Mouse (Mus musculus) forebrain, embryonic 13.5 days (tissue): Measurements from ENCODE around the gene Hcar2. TPM values are rescaled to one million over a fixed set of nuclear protein-coding genes. Genes with fewer than 3 reads are reported as not detected.

Experiments used
- ATAC-seq: fragments of 200-750 bp; cut with Nextera tagmentation; 2 replicates; pipeline ENCODE4 v1.8.0; 2017
- H3K27ac ChIP-seq: fragments of 300-500 bp; sonication (generic); 2 replicates; pipeline ENCODE4 v1.5.1; 2015; ENCODE audit warnings: inconsistent platforms, mild to moderate bottlenecking, moderate library complexity
- H3K27me3 ChIP-seq: fragments of 300-500 bp; sonication (generic); 2 replicates; pipeline ENCODE4 v1.6.1; 2015; ENCODE audit warnings: mild to moderate bottlenecking, inconsistent platforms
- H3K36me3 ChIP-seq: fragments of 300-500 bp; sonication (generic); 2 replicates; pipeline ENCODE4 v1.6.1; 2015; ENCODE audit warnings: mild to moderate bottlenecking, inconsistent platforms; ENCODE audit not compliant: poor library complexity, severe bottlenecking
- H3K4me1 ChIP-seq: fragments of 300-500 bp; sonication (generic); 2 replicates; pipeline ENCODE4 v1.6.1; 2015; ENCODE audit warnings: inconsistent platforms
- H3K4me2 ChIP-seq: fragments of 300-500 bp; sonication (generic); 2 replicates; pipeline ENCODE4 v1.6.1; 2015; ENCODE audit warnings: inconsistent platforms, mild to moderate bottlenecking, moderate library complexity
- H3K4me3 ChIP-seq: fragments of 300-500 bp; sonication (generic); 2 replicates; pipeline ENCODE4 v1.5.1; 2015; ENCODE audit warnings: mild to moderate bottlenecking, inconsistent platforms
- H3K9ac ChIP-seq: fragments of 300-500 bp; sonication (generic); 2 replicates; pipeline ENCODE4 v1.6.1; 2015; ENCODE audit warnings: mild to moderate bottlenecking, inconsistent platforms
- H3K9me3 ChIP-seq: fragments of 300-500 bp; sonication (generic); replicated peaks from 2 replicates; pipeline ENCODE4 v1.6.1; 2016; ENCODE audit warnings: inconsistent platforms
- WGBS: fragments of 180-500 bp; shearing (Covaris S2); methylation state at CpG from one replicate; pipeline ENCODE4 v1.1.7; 2015; 5-methylcytosine and 5-hydroxymethylcytosine counted together
- polyA plus RNA-seq: library from polyadenylated mRNA; unstranded; fragments of >200 nt; fragmentation: Nextera tagmentation; extraction: Ambion mirVana; gene quantifications from 2 replicates; pipeline ENCODE4 v1.2.1, GENCODE M21; 2015

The Hcar2 gene
- not detected in 2 replicates for polyA plus RNA-seq

DNA sequence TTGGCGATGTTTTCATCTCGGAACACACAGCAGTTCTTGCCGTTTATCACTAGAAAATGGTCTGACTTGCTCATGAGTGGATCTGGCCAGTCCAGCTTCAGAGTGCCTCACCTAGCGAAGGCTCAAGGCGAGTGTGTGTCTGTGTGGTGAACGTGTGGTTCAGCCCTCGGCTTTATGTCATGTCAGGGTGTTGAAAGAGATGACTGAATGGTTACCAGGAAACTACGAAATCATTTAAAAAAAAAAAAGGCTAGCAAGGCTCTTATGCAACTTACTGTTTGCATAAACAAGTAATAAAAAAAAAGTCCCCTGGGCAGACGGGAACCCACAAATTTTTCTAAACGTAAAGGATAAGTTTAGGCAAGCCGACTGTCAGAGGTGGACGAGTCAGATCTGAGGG lies at the start of gene Hcar2:
Gene Hcar2, minus strand, starts transcription at position 135 of the 400 bp plus-strand sequence.
- Histone ChIP-seq H3K9me3 (no peaks in the 10 kb centered on the region), H3K9ac (no peak within 1 kb of the TSS)
- WGBS, result 87% methylated on average over 12 of the region's 12 CpGs

DNA sequence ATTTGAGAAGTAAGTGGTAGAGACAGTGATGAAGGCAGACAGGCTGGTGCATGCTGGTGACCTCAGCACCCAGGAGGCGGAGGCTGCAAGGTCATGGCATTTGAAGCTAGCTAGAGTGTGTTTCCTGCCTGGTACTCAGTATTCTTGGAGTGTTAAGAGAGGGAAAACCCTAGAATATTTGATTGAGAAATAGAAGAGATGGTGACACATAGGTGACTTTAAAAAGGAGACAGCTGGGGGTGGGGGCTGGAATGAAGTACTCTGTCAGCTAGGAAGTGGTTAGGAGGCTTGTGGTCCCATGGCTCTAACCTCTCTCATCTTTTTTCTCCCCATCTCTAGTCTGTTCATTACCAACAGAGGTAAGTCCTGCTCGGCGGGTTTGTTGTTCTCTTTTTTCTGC lies 49.6 kb upstream of the Hcar2 start:
- H3K27ac ChIP-seq, result no peak overlapping the region
- ATAC-seq, result no peak
- no peaks in the 10 kb centered on the region for H3K9me3 ChIP-seq
- no peak overlapping the region for H3K4me3 ChIP-seq
- no peak overlapping the region for H3K4me2 ChIP-seq
- H3K9ac ChIP-seq, result no peak overlapping the region
- H3K4me1 ChIP-seq, result peaks cover 2% of the 10 kb centered on the region; the same call in 1 of the 2 replicates
- WGBS, result 96% methylated on average over 3 of the region's 3 CpGs
- H3K36me3 ChIP-seq, result peaks cover 93% of the 10 kb centered on the region
- no peaks in the 10 kb centered on the region for H3K27me3 ChIP-seq

More for the DNA sequence above, at the start of gene Hcar2:
- no peaks in the 10 kb centered on the region for H3K4me1 ChIP-seq
- H3K27me3 ChIP-seq, result no peaks in the 10 kb centered on the region
- no peak for ATAC-seq
- H3K4me2 ChIP-seq, result no peak within 1 kb of the TSS
- no peak within 1 kb of the TSS for H3K4me3 ChIP-seq
- no peaks in the 10 kb centered on the region for H3K36me3 ChIP-seq
- no peak within 1 kb of the TSS for H3K27ac ChIP-seq

DNA sequence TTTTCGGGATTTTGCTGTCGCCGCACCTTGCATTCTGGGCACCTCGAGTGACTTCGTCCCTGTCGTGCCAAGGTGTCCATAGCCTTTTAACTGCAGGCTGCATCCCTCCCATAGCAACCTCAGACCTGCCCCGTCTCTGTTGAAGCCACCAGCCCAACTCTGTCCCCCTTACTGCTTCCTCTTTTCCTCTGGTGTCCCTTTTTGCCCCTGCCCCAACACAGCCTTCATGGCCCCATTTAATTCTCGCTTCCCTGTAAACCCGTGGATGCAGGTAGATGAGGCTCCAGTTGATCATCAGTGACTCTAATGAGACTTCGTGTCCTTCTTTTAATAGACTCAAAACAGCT lies 42.3 kb upstream of the Hcar2 start:
- Histone ChIP-seq H3K9ac (peak overlapping the region; percentile 99), H3K4me3 (peak overlapping the region; percentile 84), H3K4me1 (peaks cover 26% of the 10 kb centered on the region), H3K36me3 (peaks cover 43% of the 10 kb centered on the region), H3K4me2 (peak overlapping the region; percentile 88), H3K9me3 (no peaks in the 10 kb centered on the region), H3K27me3 (no peaks in the 10 kb centered on the region), H3K27ac (peak overlapping the region; percentile 73; the same call in 1 of the 2 replicates)
- 5% methylated on average over 10 of the region's 10 CpGs for WGBS
- ATAC-seq, result no peak

DNA sequence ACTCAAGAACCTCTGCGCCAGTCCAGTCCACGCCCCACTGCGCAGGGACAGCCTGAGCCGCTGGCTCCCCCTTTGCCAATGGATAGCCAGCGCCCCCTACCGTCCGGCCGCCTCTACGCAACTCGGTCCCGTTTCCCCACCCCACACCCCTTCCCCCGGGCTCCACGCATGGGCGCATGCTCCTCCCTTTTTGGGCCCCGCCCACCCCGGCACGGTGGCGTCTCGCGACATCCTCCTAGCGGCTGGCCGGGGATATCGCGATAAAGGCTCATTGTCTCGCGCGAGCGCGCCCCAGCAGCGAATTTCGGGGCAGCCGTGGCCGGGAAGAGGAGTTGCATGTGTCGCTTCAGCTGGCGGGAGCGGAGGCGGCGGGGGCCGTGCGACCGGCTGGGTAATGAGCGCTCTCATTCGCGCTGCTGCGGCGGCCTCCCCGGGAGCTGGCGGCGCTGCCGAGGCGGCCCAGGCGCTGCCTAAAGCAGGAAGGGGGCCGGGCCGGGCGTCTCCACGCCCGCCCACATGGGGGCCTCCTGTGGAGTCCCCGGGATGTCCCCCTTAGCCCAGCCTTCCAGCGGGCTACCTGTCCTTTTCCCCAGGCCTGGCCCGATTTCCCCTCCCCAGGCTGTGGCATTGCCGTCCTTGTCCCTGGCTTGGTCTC lies 41.8 kb upstream of the Hcar2 start, which contains the start of gene Denr:
Gene Denr, plus strand, starts transcription at position 200 of the 655 bp plus-strand sequence.
- H3K36me3 ChIP-seq, result peaks cover 38% of the 10 kb centered on the region
- peak within 1 kb of the TSS; percentile 88 for H3K4me2 ChIP-seq
- H3K4me3 ChIP-seq, result peak within 1 kb of the TSS; percentile 84
- peak within 1 kb of the TSS; percentile 73 for H3K27ac ChIP-seq
- H3K9ac ChIP-seq, result peak within 1 kb of the TSS; percentile 99
- H3K4me1 ChIP-seq, result peaks cover 26% of the 10 kb centered on the region
- no peaks in the 10 kb centered on the region for H3K27me3 ChIP-seq
- WGBS, result under 1% methylated on average over 53 of the region's 61 CpGs
- no peaks in the 10 kb centered on the region for H3K9me3 ChIP-seq
- peak; percentile 96 for ATAC-seq

DNA sequence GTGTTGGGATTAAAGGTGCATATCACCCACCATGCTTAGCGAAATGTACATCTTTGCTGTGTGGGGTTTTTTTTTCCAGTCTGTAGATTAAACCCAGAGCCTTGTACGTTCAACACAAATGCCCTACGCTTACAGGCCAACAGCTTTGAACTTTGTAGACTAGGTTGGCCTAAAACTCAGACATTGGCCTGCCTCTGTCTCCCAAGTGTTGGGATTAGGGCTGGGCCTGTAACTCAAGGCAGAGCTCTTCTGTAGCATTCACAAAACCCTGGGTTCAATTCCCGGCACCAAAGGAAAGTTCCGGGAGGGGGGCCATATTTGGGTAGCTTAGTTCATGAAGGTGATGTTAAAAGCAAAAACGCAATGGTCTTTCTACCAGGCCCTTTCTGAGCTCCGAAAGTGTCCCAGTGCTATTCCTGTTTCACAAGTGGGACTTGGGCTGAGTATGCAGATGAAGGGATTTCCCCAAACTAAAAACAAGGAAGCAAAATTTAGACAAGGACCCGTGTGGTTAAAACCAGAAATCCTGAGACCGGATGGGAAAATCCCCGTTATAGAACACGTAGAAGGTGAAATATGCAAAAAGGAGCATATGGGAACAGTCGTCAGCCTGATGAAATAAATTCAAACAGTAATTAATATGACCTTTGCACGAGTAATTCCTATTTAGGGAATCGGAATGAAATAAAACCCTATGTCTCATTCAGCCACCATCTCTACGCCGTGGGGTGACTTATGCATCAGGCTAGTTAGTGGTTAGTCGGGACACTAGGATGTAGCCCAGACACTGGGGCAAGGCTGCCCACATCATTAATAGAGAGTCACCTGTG lies 41.1 kb upstream of the Hcar2 start:
- no peaks in the 10 kb centered on the region for H3K9me3 ChIP-seq
- H3K27ac ChIP-seq, result no peak overlapping the region
- peak overlapping the region; percentile 5; the same call in 1 of the 2 replicates for H3K9ac ChIP-seq
- ATAC-seq, result no peak
- peaks cover 26% of the 10 kb centered on the region for H3K4me1 ChIP-seq
- no peaks in the 10 kb centered on the region for H3K27me3 ChIP-seq
- H3K4me3 ChIP-seq, result peak overlapping the region; percentile 84
- peak overlapping the region; percentile 88 for H3K4me2 ChIP-seq
- WGBS, result 73% methylated on average over 17 of the region's 17 CpGs
- H3K36me3 ChIP-seq, result peaks cover 31% of the 10 kb centered on the region

DNA sequence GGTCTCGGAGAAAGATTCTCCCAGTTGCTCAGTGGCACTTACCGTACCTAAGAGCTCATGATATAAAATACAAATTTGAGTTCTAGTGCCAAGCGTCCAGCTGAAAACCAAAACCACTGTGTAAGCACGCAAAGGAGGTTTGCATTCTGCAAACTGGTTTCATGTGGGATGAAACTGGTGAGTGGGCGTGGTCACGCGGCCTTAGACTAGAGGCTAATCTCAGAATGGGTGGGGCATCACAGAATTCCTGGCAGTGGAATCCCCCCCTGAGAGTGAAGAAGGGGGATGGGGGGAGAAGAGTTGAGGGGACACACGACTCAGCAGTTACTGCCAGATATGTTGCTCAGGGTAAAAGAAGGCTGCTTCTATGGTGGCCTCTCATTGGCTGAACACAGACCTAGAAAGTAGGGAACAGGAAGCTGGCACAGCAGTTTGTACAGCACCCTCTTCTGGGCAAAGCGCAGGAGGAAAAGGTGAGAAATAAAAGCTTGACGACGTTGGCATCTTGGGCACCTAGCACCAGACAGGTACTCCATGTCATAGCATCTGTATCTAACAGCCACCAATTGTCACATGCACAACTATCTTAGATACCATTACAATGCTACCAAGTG lies 38.9 kb upstream of the Hcar2 start:
- no peak for ATAC-seq
- Histone ChIP-seq H3K4me3 (no peak overlapping the region), H3K4me1 (peaks cover 17% of the 10 kb centered on the region)

DNA sequence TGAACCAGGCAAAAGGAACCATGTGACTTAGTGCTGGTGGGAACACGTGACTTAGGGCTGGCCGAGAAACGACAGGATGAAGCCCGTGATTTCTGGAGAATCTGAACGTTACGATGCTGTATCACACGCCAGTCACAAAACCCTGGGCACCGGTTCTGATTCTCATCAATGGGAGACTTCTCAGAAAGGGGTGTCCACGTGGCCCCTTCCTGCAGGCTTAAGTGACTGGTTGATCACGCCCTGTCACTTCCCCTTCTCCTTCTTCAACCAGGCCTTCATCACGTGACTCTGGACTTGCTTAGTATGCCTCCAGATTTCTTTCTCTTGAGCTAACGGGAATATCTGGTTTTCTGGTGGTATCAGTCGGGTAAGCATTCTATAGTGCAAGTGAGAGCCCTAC lies 32.1 kb upstream of the Hcar2 start:
- Histone ChIP-seq H3K9ac (no peak overlapping the region), H3K9me3 (no peaks in the 10 kb centered on the region), H3K27me3 (no peaks in the 10 kb centered on the region), H3K36me3 (no peaks in the 10 kb centered on the region), H3K4me2 (no peak overlapping the region), H3K4me1 (no peaks in the 10 kb centered on the region), H3K4me3 (no peak overlapping the region), H3K27ac (no peak overlapping the region)
- no peak for ATAC-seq
- whole genome bisulfite sequencing, result 87% methylated on average over 13 of the region's 13 CpGs

More for the DNA sequence above, 38.9 kb upstream of the Hcar2 start:
- Histone ChIP-seq H3K4me2 (no peak overlapping the region), H3K36me3 (peaks cover 10% of the 10 kb centered on the region), H3K9me3 (no peaks in the 10 kb centered on the region), H3K27me3 (no peaks in the 10 kb centered on the region), H3K27ac (no peak overlapping the region), H3K9ac (no peak overlapping the region)
- 77% methylated on average over 11 of the region's 11 CpGs for WGBS

DNA sequence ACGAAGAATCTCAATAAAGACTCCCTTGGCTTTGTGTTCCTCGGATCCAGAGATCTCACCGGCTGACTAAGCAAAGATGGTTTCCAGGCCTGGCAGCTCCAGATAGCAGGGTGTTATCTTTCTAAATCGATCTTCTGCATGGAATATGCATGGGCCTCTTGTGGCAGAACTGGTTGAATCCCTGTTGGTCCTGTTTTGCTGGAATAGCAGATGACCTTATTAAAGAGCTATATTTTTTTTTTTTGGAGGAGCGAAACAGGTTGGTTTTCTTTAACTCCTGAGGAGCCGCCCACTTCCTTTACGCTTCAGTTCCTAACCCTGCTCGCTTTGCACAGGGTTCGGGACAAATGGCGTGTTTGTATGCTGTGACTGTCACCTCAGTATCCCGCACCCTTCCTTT lies 31.1 kb upstream of the Hcar2 start:
- Histone ChIP-seq H3K27ac (no peak overlapping the region), H3K36me3 (no peaks in the 10 kb centered on the region), H3K4me2 (no peak overlapping the region), H3K9ac (no peak overlapping the region), H3K4me3 (no peak overlapping the region), H3K9me3 (no peaks in the 10 kb centered on the region), H3K4me1 (no peaks in the 10 kb centered on the region), H3K27me3 (no peaks in the 10 kb centered on the region)
- ATAC-seq, result no peak
- 90% methylated on average over 11 of the region's 11 CpGs for WGBS

DNA sequence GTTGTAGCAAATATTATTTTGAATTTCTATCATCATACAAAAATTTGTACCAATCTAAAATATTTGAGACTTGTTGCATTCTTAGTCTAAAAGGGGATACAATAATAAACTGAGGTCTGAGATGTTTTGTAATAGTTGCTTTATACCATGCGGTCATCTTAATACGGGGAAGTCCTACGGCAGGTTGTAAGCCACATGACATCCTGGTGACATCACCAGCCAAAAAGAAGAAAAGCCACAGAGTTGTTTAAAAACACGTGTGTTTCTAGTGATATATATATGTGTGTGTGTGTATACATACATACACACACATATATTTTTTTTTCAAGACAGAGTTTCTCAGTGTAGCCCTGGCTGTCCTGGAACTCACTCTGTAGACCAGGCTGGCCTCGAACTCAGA lies 28.2 kb upstream of the Hcar2 start:
- Histone ChIP-seq H3K4me1 (no peaks in the 10 kb centered on the region), H3K9ac (no peak overlapping the region), H3K36me3 (no peaks in the 10 kb centered on the region), H3K27ac (no peak overlapping the region), H3K4me3 (no peak overlapping the region), H3K9me3 (no peaks in the 10 kb centered on the region), H3K4me2 (no peak overlapping the region), H3K27me3 (no peaks in the 10 kb centered on the region)
- ATAC-seq, result no peak
- WGBS, result 89% methylated on average over 5 of the region's 5 CpGs

DNA sequence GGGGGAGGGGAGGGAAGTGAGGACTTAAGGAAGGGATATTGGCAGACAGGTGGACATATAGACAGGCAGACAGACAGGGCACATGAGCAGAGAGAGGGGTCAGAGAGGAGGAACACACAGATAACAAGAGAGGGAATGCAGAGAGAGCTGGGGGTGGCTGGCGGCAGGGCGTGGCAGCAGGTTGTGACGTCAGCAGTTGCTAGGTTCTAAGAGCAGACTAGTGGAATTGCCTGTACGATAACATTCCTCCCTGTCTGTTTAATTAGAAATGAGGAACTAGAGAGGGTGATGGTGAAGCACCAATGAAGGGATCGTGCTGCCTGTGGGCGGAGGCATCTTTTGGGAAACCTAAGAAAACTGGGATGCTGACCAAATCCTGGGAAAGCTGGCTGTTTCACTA lies 26.4 kb upstream of the Hcar2 start:
- Histone ChIP-seq H3K4me3 (no peak overlapping the region), H3K27me3 (no peaks in the 10 kb centered on the region), H3K9ac (no peak overlapping the region), H3K36me3 (no peaks in the 10 kb centered on the region), H3K27ac (no peak overlapping the region), H3K4me1 (no peaks in the 10 kb centered on the region), H3K4me2 (no peak overlapping the region), H3K9me3 (no peaks in the 10 kb centered on the region)
- ATAC-seq, result no peak
- 50% methylated on average over 6 of the region's 6 CpGs for WGBS

DNA sequence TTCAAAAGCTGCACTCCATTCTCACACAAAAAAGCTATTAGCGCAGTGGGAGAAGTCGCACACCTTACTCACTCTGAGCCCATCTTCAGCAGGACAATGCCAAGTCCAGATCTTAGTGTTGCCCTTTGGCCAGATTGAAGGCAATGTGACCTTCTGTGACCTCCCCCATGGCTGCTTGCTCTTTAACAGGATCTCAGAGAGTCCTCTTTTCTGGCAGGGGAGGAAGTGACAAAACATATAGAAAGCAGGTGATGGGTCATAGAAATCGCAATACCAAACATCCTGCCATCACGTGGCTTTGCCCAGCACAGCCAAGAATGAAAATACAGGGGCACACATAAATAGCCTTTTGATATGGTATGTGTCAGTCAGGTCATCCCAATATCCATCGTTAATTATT lies 25.7 kb upstream of the Hcar2 start:
- ATAC-seq, result no peak
- Histone ChIP-seq H3K27ac (no peak overlapping the region), H3K36me3 (no peaks in the 10 kb centered on the region), H3K4me1 (no peaks in the 10 kb centered on the region), H3K4me2 (no peak overlapping the region), H3K9me3 (no peaks in the 10 kb centered on the region), H3K4me3 (no peak overlapping the region), H3K27me3 (no peaks in the 10 kb centered on the region), H3K9ac (no peak overlapping the region)
- 77% methylated on average over 5 of the region's 5 CpGs for WGBS

DNA sequence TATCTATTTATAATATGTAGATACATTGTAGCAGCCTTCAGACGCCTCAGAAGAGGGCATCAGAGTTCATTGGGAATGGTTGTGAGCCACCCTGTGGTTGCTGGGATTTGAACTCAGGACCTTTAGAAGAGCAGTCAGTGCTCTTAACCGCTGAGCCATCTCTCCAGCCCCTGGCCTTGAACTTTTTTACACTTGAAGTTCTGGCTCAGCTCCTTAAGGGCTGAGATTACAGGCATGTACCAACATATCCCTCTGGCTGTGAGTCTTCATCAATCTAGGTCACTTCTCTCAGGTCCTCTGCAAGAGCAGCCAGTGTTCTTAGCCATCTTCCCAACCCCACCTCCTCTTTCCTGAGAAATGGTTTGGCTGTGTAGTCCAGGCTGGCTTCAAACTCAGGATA lies 25.0 kb upstream of the Hcar2 start:
- H3K27ac ChIP-seq, result no peak overlapping the region
- no peaks in the 10 kb centered on the region for H3K27me3 ChIP-seq
- no peak overlapping the region for H3K4me2 ChIP-seq
- no peaks in the 10 kb centered on the region for H3K4me1 ChIP-seq
- H3K4me3 ChIP-seq, result no peak overlapping the region
- no peaks in the 10 kb centered on the region for H3K36me3 ChIP-seq
- ATAC-seq, result no peak
- 69% methylated on average over 2 of the region's 2 CpGs for WGBS
- H3K9me3 ChIP-seq, result no peaks in the 10 kb centered on the region
- H3K9ac ChIP-seq, result no peak overlapping the region
